Mouse (Mus musculus) hindbrain, embryonic 10.5 days (tissue): ENCODE data around the gene Pard3b. TPM values are rescaled to one million over a fixed set of nuclear protein-coding genes. Genes with fewer than 3 reads are reported as not detected.

Source experiments
- DNase-seq: peaks from one replicate; pipeline ENCODE4 v3.0.0-alpha.2; 2017; ENCODE audit warnings: low spot score
- H3K27ac ChIP-seq: fragments of 300-500 bp; sonication (generic); 2 replicates; pipeline ENCODE4 v1.5.1; 2016; ENCODE audit warnings: mild to moderate bottlenecking, moderate library complexity
- H3K27me3 ChIP-seq: fragments of 300-500 bp; sonication (generic); 2 replicates; pipeline ENCODE4 v1.6.1; 2016; ENCODE audit warnings: mild to moderate bottlenecking; ENCODE audit not compliant: poor library complexity, insufficient read depth, severe bottlenecking
- H3K36me3 ChIP-seq: fragments of 300-500 bp; sonication (generic); 2 replicates; pipeline ENCODE4 v1.6.1; 2016; ENCODE audit warnings: mild to moderate bottlenecking, moderate library complexity
- H3K4me1 ChIP-seq: fragments of 300-500 bp; sonication (generic); replicated peaks from 2 replicates; pipeline ENCODE4 v1.6.1; 2016; ENCODE audit warnings: mild to moderate bottlenecking
- H3K4me3 ChIP-seq: fragments of 300-500 bp; sonication (generic); 2 replicates; pipeline ENCODE4 v1.5.1; 2016; ENCODE audit warnings: mild to moderate bottlenecking, moderate library complexity
- H3K9me3 ChIP-seq: fragments of 300-500 bp; sonication (generic); 2 replicates; pipeline ENCODE4 v1.6.1; 2016; ENCODE audit warnings: mild to moderate bottlenecking, moderate library complexity
- WGBS: fragments of 180-500 bp; shearing (Covaris S2); methylation state at CpG from one replicate; pipeline ENCODE4 v1.1.7; 2016; 5-methylcytosine and 5-hydroxymethylcytosine counted together
- polyA plus RNA-seq: library from polyadenylated mRNA; unstranded; fragments of >200 nt; fragmentation: Nextera tagmentation; extraction: Ambion mirVana; gene quantifications from 2 replicates; pipeline ENCODE4 v1.2.1, GENCODE M21; 2016

The Pard3b gene
- polyA plus RNA-seq, 1 experiment from 2014 or later = 12.7 TPM

DNA sequence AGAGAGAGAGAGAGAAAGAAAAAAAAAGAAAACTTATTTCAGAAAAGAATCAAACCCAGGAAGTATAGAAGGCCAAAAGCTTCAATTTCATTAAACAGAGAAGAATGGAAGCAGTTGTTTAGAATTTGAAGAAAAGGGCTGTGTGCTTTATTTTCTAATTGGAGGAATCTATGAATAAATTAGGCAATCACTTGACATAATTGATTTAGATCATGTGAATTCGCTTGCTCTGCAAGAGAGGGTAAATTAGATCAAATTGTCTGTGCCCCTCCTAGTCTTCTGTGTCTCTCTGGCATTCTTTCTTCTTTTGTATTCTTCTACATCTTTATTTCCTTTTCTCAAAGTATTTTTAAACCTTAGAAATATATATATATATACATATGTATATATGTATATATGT, 616.3 kb downstream of the Pard3b start:
- H3K9me3 ChIP-seq = no peaks in the 10 kb centered on the region
- H3K27ac ChIP-seq = no peak overlapping the region
- no peaks in the 10 kb centered on the region for H3K27me3 ChIP-seq
- WGBS = 76% methylated on average over 1 of the region's 1 CpGs
- no peak overlapping the region for H3K4me3 ChIP-seq
- 0 out of 2 replicates have a peak, but pooled peaks cover 2% of the 10 kb centered on the region for H3K4me1 ChIP-seq
- H3K36me3 ChIP-seq = no peaks in the 10 kb centered on the region
- no peak for DNase-seq

DNA sequence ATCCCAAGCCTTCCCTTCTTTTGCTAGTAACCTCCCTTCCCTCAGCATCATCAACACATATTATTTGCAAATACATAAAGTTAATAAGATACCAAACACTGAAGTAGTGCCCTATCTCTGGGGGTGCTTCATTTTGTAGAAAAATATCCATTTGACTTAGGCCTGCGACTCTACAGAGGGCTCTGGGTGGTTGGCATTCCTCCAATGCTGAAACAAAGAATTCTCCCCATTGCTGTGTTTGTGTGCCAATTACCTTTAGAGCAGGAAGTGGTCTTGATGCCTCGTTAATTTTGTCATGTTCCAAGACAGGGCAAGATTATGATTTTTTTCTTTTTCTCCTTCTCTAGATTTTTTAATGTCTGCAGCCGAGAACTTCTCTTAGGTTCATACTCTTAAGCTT, 637.8 kb downstream of the Pard3b start:
- Histone ChIP-seq H3K9me3 (no peaks in the 10 kb centered on the region), H3K4me3 (no peak overlapping the region), H3K27ac (no peak overlapping the region), H3K27me3 (no peaks in the 10 kb centered on the region), H3K36me3 (no peaks in the 10 kb centered on the region), H3K4me1 (peaks cover 6% of the 10 kb centered on the region; the same call in 1 of the 2 replicates)
- DNase-seq = no peak
- WGBS = 88% methylated on average over 3 of the region's 3 CpGs

DNA sequence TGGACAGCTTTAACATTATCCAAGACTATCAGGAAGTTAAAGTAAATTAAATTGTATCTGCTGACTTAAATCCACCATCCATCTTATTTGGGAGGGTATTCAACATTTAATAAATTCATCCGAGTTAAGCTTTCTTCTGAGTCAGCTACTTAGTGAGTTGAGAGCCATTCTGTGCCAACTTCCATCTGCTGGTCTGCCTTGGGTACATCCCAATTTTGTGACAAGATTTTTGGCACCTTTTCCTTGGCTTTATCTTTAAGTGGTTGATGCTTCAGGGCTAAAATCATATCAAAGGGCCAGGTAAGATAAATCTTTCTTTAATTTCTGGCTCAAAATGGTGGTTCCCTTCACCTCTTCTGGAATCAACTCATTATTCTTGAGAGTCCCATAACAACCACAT, 640.0 kb downstream of the Pard3b start:
- Histone ChIP-seq H3K27me3 (no peaks in the 10 kb centered on the region), H3K27ac (no peak overlapping the region), H3K36me3 (no peaks in the 10 kb centered on the region), H3K4me1 (no peaks in the 10 kb centered on the region), H3K4me3 (no peak overlapping the region), H3K9me3 (no peaks in the 10 kb centered on the region)
- DNase-seq = no peak
- 92% methylated on average over 1 of the region's 1 CpGs for WGBS

DNA sequence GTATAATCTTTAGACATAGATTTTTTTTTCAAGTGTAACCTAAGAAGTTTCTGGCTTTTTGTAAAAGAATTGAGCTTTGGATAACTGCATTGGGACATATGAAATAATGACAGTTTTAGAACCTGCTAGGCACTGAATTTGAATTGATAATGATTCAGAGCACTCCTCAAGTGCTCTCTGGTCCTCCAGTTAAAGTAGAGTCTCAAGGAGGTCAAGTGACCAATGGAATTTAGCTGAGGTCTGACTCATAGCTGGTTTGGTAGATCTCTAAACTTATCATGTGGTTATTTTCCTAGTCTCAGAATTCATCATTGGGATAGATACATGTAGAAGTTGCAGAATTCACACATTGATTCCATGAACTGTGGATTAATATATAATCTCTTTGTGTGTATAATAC, 642.0 kb downstream of the Pard3b start:
- Histone ChIP-seq H3K27me3 (no peaks in the 10 kb centered on the region), H3K36me3 (no peaks in the 10 kb centered on the region), H3K4me1 (no peaks in the 10 kb centered on the region), H3K4me3 (no peak overlapping the region), H3K27ac (no peak overlapping the region), H3K9me3 (no peaks in the 10 kb centered on the region)
- DNase-seq = no peak

DNA sequence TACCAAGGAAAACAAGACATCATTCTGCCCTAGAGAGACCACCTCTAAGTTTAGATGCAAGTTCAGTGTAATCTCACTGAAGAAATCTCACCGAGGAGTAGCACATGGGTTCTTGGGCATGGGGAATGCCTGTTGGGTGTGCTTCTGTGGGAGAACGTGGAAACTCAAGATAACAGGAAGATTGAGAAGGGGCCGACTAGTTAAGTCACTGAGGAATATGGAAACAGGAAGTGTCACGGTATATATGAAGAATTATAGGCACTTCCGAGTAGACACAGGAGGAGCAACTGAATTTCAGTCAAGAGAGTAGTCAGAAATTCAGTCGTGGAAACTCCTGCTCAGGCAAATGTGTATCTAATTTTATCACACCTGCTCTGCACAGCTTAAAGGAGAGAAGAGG, 644.2 kb downstream of the Pard3b start:
- H3K4me3 ChIP-seq = no peak overlapping the region
- H3K9me3 ChIP-seq = no peaks in the 10 kb centered on the region
- H3K36me3 ChIP-seq = no peaks in the 10 kb centered on the region
- WGBS = 87% methylated on average over 6 of the region's 6 CpGs
- H3K27me3 ChIP-seq = no peaks in the 10 kb centered on the region
- no peak for DNase-seq
- H3K27ac ChIP-seq = no peak overlapping the region
- H3K4me1 ChIP-seq = no peaks in the 10 kb centered on the region

DNA sequence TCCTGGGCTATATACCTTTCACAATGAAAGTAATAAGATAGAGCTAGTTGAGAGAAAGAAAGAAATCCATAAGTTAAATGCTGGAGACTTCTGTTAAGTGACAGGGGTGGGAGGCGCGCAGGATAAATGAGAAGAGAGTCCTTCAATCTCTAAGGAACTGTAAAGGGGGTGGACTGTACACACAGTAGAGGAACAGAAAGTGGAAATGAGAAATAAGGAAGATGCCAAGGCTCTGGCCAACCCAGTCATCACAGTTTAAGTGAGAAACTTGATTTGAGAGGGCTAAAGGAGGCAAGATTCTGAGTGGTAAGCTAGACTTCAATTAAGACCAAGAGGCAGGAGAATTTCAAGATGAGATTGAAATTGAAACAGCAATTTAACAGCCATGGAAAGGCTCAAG, 645.0 kb downstream of the Pard3b start:
- DNase-seq = no peak
- WGBS = 92% methylated on average over 2 of the region's 2 CpGs
- Histone ChIP-seq H3K4me1 (no peaks in the 10 kb centered on the region), H3K27me3 (no peaks in the 10 kb centered on the region), H3K27ac (no peak overlapping the region), H3K9me3 (no peaks in the 10 kb centered on the region), H3K4me3 (no peak overlapping the region), H3K36me3 (no peaks in the 10 kb centered on the region)

DNA sequence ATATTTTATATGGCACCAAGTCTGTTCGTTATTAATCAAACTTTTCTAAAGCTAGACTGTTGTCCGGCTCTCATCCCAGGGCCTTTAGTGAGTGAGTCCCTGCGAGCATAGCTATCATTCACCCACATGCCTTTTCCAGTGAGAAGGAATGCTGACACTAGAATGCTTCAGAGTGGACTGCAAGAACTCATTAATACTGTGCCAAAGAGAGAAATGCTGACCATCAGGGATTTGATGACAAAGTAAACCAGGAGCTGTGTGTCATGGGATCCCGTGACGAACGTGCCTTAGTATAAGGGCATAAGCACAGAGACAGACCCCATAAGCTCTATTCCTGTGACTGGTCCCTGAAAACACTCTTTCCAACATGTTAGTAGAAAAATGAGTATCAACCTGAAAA, 670.8 kb downstream of the Pard3b start:
- Histone ChIP-seq H3K9me3 (no peaks in the 10 kb centered on the region), H3K27me3 (no peaks in the 10 kb centered on the region), H3K36me3 (no peaks in the 10 kb centered on the region), H3K4me3 (no peak overlapping the region), H3K27ac (no peak overlapping the region), H3K4me1 (no peaks in the 10 kb centered on the region)
- DNase-seq = no peak
- 81% methylated on average over 6 of the region's 6 CpGs for WGBS

DNA sequence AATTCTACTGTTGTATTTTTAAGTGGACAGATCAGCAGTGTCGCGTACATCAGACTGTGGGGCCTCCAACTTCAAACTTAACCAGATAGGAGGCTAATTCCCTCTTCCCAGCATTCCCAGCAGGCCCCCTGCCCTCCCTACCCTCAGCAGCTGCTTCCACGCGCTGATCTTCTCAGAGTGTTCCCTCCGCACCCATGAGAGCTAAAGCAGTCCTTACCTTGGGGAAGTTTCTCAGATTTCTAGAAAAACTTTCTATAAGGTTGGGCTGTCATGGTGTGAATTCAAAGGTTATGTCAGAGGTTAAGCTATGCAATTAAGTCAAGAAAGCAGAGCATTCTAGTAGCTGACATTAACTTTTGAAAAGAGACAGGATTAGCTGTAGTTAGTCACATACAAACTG, 686.6 kb downstream of the Pard3b start:
- Histone ChIP-seq H3K27me3 (0 out of 2 replicates have a peak, but pooled peaks cover 6% of the 10 kb centered on the region), H3K4me3 (no peak overlapping the region), H3K9me3 (no peaks in the 10 kb centered on the region), H3K4me1 (peaks cover 6% of the 10 kb centered on the region; the same call in 1 of the 2 replicates), H3K27ac (no peak overlapping the region), H3K36me3 (no peaks in the 10 kb centered on the region)
- WGBS = 36% methylated on average over 5 of the region's 5 CpGs
- DNase-seq = peak; percentile 23

DNA sequence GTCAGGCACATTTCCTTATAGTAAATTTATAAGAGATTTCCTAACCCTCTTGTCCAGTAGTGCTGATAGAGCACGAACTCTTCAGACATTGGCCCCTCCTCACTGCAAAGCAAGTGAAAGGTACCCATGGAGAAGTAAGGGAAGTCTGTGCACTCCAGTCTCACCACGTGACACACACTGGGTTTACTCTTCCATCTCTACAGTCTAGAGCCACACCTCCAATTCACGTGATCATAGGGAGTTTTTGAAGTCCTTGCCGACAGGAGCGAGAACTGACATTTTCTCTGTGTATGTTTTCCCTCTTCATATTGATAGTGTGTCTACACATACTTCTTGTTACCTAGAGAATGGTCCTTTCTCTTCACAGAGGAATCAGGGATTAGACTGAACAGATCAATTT, 689.1 kb downstream of the Pard3b start:
- H3K27me3 ChIP-seq = 0 out of 2 replicates have a peak, but pooled peaks cover 6% of the 10 kb centered on the region
- no peaks in the 10 kb centered on the region for H3K9me3 ChIP-seq
- no peaks in the 10 kb centered on the region for H3K36me3 ChIP-seq
- 90% methylated on average over 5 of the region's 5 CpGs for WGBS
- no peak for DNase-seq
- no peak overlapping the region for H3K27ac ChIP-seq
- H3K4me3 ChIP-seq = no peak overlapping the region
- H3K4me1 ChIP-seq = peaks cover 6% of the 10 kb centered on the region; the same call in 1 of the 2 replicates

DNA sequence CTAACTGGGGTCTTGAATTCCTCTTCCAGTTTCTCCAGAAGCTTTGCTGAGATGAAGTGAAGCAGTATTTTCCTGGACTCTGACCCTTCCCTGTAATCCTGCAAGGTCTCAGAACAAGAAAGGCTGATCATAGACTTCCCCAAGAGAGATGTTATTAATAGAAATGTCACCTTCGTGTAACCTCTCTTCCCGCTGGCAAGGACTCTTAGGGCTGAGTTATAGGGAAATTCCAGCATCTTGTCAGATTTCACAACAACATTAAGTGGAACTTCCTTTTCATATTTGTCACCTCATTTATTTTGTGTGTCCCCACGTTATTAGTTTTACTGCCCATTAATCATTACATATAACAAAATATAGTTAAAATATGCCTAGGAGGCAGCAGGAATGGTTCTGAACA, 690.2 kb downstream of the Pard3b start:
- no peaks in the 10 kb centered on the region for H3K36me3 ChIP-seq
- 66% methylated on average over 3 of the region's 3 CpGs for WGBS
- H3K27ac ChIP-seq = no peak overlapping the region
- peaks cover 6% of the 10 kb centered on the region; the same call in 1 of the 2 replicates for H3K4me1 ChIP-seq
- 0 out of 2 replicates have a peak, but pooled peaks cover 6% of the 10 kb centered on the region for H3K27me3 ChIP-seq
- no peak for DNase-seq
- no peak overlapping the region for H3K4me3 ChIP-seq
- H3K9me3 ChIP-seq = no peaks in the 10 kb centered on the region

DNA sequence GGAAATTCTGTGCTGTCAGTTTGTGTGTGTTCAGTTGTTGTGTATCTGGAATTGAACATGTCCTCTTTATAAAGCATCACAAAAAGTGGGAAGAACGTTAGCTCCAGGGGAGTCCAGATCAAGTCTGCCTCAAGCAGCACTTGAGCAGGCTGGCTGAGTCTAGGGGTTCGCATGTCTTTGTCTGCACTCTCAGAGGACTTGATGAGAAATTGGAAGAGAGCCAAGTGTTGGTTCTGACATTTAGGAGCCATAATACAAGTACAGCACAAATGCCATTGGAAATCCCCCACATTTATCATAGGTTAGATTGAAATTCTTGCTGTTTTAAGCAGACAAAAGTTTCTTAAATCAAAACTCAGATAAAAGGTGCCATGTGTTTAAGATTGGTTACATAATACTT, 694.4 kb downstream of the Pard3b start:
- DNase-seq = no peak
- Histone ChIP-seq H3K27ac (no peak overlapping the region), H3K27me3 (peaks cover 1% of the 10 kb centered on the region; the same call in 1 of the 2 replicates), H3K9me3 (no peaks in the 10 kb centered on the region), H3K4me3 (no peak overlapping the region), H3K4me1 (no peaks in the 10 kb centered on the region), H3K36me3 (no peaks in the 10 kb centered on the region)
- 60% methylated on average over 2 of the region's 2 CpGs for WGBS

DNA sequence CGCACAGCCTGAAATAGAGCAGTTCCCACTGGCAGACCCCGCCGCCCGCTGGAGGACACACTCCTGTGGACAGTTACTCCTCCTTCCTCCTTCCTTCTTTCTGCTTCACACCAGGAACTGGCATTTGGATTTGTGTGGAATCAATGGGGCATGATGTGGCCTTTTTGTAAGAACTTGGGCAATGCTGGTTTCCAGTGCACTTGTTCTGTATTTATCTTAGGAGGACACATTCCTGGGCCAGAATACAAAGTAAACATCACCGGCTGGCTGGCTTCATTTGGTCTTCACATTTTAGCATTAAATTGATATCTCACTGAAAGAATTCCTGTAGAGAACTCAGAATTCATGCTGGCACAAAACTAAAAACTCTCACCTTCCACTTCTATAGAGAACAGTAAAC, 695.6 kb downstream of the Pard3b start:
- Histone ChIP-seq H3K27me3 (no peaks in the 10 kb centered on the region; the same call in 1 of the 2 replicates), H3K36me3 (no peaks in the 10 kb centered on the region), H3K4me3 (no peak overlapping the region), H3K27ac (no peak overlapping the region), H3K9me3 (no peaks in the 10 kb centered on the region), H3K4me1 (no peaks in the 10 kb centered on the region)
- no peak for DNase-seq
- WGBS = 69% methylated on average over 5 of the region's 5 CpGs

DNA sequence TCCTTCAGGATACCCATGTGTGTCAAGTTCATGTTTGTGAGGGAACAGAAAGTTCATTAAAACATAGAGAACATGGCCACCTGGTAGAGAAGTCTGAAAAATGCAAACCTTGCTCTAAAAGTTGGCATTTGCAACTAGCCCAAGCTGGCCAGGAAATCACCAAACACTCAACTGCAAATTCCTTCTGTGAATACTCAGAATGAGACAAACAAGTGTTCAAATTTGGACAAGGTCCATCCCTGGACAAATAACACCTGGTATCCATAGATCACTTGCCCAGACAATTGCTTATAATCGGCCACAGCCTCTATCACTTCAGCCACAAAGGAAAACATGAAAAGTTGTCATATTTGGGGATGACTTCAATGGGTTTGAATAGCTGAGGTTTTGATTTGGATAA, 701.6 kb downstream of the Pard3b start:
- no peaks in the 10 kb centered on the region for H3K36me3 ChIP-seq
- H3K27me3 ChIP-seq = no peaks in the 10 kb centered on the region; the same call in 1 of the 2 replicates
- no peak overlapping the region for H3K27ac ChIP-seq
- no peak overlapping the region for H3K4me3 ChIP-seq
- DNase-seq = no peak
- WGBS = 85% methylated on average over 1 of the region's 1 CpGs
- no peaks in the 10 kb centered on the region for H3K9me3 ChIP-seq
- H3K4me1 ChIP-seq = no peaks in the 10 kb centered on the region

DNA sequence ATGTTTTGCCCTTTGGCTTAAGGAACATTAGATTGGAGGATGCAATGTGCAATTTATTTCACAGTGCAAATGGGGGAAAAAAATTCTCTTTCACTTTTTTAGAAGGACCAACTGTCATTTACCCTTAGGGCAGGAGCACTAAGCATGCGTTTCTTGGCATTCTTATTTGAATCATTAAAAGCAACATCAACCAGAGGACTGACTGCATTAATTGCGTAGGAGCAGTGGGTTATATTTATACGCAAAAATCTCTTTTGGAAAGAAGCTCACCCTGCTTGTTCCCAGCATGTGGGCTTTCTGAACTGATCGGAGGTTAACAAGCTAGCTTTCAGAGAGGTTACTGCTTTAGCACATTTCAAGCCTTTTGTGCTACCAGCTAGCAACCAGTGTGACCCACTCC, 705.7 kb downstream of the Pard3b start:
- no peak overlapping the region for H3K27ac ChIP-seq
- H3K27me3 ChIP-seq = no peaks in the 10 kb centered on the region
- no peak overlapping the region for H3K4me3 ChIP-seq
- no peak for DNase-seq
- no peaks in the 10 kb centered on the region for H3K36me3 ChIP-seq
- H3K4me1 ChIP-seq = no peaks in the 10 kb centered on the region
- 58% methylated on average over 4 of the region's 4 CpGs for WGBS
- no peaks in the 10 kb centered on the region for H3K9me3 ChIP-seq
